10 mouse cellular contexts compared by ENCODE assay signal in genomic region chr5:123125638-123126406, GRCm38 (mm10). TPM values are rescaled to one million over a fixed set of nuclear protein-coding genes. Genes with fewer than 3 reads are reported as not detected.
A peak's percentile ranks its signal among the peaks of the same experiment; 100 is the strongest.
DNase-seq lines count a peak whose midpoint lies in the region; ATAC-seq and TF ChIP-seq lines count a peak whose summit lies in the region.
"Had no signal": no experiment of that assay in that cellular context is flagged by ENCODE, and none has a peak within 500 bp of the region (broad histone marks: within the 10 kb centered on the region; RNA-seq: fewer than 3 reads in every experiment).

No protein-coding gene starts in this region.

- ATAC-seq in hindbrain, postnatal 0 days: peak; percentile 18; the same call in 1 of the 2 replicates
- no peak for ATAC-seq in hindbrain, embryonic 12.5 days (ENCODE audit: low FRiP score)
- no peak for ATAC-seq in heart, embryonic 12.5 days (ENCODE audit: insufficient number of reproducible peaks, low FRiP score)
- ATAC-seq in liver, embryonic 14.5 days (ENCODE audit: insufficient read depth): no peak

- no peak overlapping the region for H3K4me2 ChIP-seq in hindbrain, postnatal 0 days (ENCODE audit: low read depth, low read length)
- H3K4me2 ChIP-seq in hindbrain, embryonic 12.5 days (replicated peaks): no peak overlapping the region
- H3K4me2 ChIP-seq in heart, embryonic 12.5 days: no peak overlapping the region
- H3K4me2 ChIP-seq in liver, embryonic 14.5 days (ENCODE audit: low read depth): peak overlapping the region; percentile 43
- H3K4me2 ChIP-seq: lung, embryonic 14.5 days had no signal

- no peak for TF ChIP-seq CTCF in hindbrain, postnatal 0 days (IDR thresholded peaks at IDR 0.05; ENCODE audit: low read depth)
- no peak for TF ChIP-seq CTCF in liver, embryonic 14.5 days (IDR thresholded peaks at IDR 0.05; ENCODE audit: low read depth)

- no peak overlapping the region for H3K27ac ChIP-seq in hindbrain, postnatal 0 days
- no peak overlapping the region for H3K27ac ChIP-seq in hindbrain, embryonic 12.5 days
- no peak overlapping the region for H3K27ac ChIP-seq in heart, embryonic 12.5 days (ENCODE audit: poor library complexity, severe bottlenecking)
- H3K27ac ChIP-seq in liver, embryonic 14.5 days: no peak overlapping the region
- H3K27ac ChIP-seq in forebrain, embryonic 10.5 days: no peak overlapping the region

- TF ChIP-seq EP300 in liver, embryonic 14.5 days (IDR thresholded peaks at IDR 0.05; ENCODE audit: low read depth): no peak

- WGBS in hindbrain, postnatal 0 days: 84% methylated on average over 18 of the region's 18 CpGs
- WGBS in hindbrain, embryonic 12.5 days: 83% methylated on average over 18 of the region's 18 CpGs
- 64% methylated on average over 18 of the region's 18 CpGs for WGBS in heart, embryonic 12.5 days
- WGBS in liver, embryonic 14.5 days (ENCODE audit: insufficient replicate concordance): 25% methylated on average over 18 of the region's 18 CpGs
- 88% methylated on average over 18 of the region's 18 CpGs for WGBS in forebrain, embryonic 10.5 days

- no peaks in the 10 kb centered on the region; the same call in 1 of the 2 replicates for H3K36me3 ChIP-seq in hindbrain, postnatal 0 days (ENCODE audit: insufficient read depth, low read length)
- H3K36me3 ChIP-seq in hindbrain, embryonic 12.5 days: peaks cover 63% of the 10 kb centered on the region
- no peaks in the 10 kb centered on the region for H3K36me3 ChIP-seq in heart, embryonic 12.5 days
- H3K36me3 ChIP-seq in liver, embryonic 14.5 days (replicated peaks; ENCODE audit: control insufficient read depth, insufficient read depth, low read depth): no peaks in the 10 kb centered on the region
- peaks cover 51% of the 10 kb centered on the region for H3K36me3 ChIP-seq in forebrain, embryonic 10.5 days (replicated peaks)

- H3K9ac ChIP-seq in hindbrain, postnatal 0 days (replicated peaks; ENCODE audit: low read length): no peak overlapping the region
- H3K9ac ChIP-seq in hindbrain, embryonic 12.5 days: no peak overlapping the region
- peak overlapping the region; percentile 22; the same call in 1 of the 2 replicates for H3K9ac ChIP-seq in heart, embryonic 12.5 days
- no peak overlapping the region for H3K9ac ChIP-seq in liver, embryonic 14.5 days (replicated peaks)
- H3K9ac ChIP-seq: lung, embryonic 14.5 days had no signal

- H3K9me3 ChIP-seq in hindbrain, postnatal 0 days (ENCODE audit: low read length): no peaks in the 10 kb centered on the region
- H3K9me3 ChIP-seq in hindbrain, embryonic 12.5 days (replicated peaks): 0 out of 2 replicates have a peak, but pooled peaks cover 4% of the 10 kb centered on the region
- peaks cover 5% of the 10 kb centered on the region for H3K9me3 ChIP-seq in heart, embryonic 12.5 days (replicated peaks)
- H3K9me3 ChIP-seq in liver, embryonic 14.5 days (ENCODE audit: control insufficient read depth, low read length): no peaks in the 10 kb centered on the region
- H3K9me3 ChIP-seq in forebrain, embryonic 10.5 days: 0 out of 2 replicates have a peak, but pooled peaks cover 3% of the 10 kb centered on the region

- H3K27me3 ChIP-seq in hindbrain, postnatal 0 days (ENCODE audit: insufficient read depth, low read length): no peaks in the 10 kb centered on the region
- no peaks in the 10 kb centered on the region for H3K27me3 ChIP-seq in hindbrain, embryonic 12.5 days
- H3K27me3 ChIP-seq in heart, embryonic 12.5 days (replicated peaks): no peaks in the 10 kb centered on the region
- no peaks in the 10 kb centered on the region for H3K27me3 ChIP-seq in liver, embryonic 14.5 days (ENCODE audit: control insufficient read depth, insufficient read depth, low read length)
- peaks cover 8% of the 10 kb centered on the region for H3K27me3 ChIP-seq in forebrain, embryonic 10.5 days (ENCODE audit: poor library complexity, severe bottlenecking)

- no peak overlapping the region for H3K4me3 ChIP-seq in hindbrain, postnatal 0 days (ENCODE audit: low read length)
- H3K4me3 ChIP-seq in hindbrain, embryonic 12.5 days: no peak overlapping the region
- H3K4me3 ChIP-seq in heart, embryonic 12.5 days: no peak overlapping the region
- H3K4me3 ChIP-seq in liver, embryonic 14.5 days (ENCODE audit: insufficient read depth in 1 of 2, low read depth in 2 of 2, low read length in 2 of 2): no peak overlapping the region; a peak in 1 of 4 replicates
- no peak overlapping the region for H3K4me3 ChIP-seq in forebrain, embryonic 10.5 days

- DNase-seq in hindbrain, postnatal 0 days (ENCODE audit: low spot score): no peak
- no peak for DNase-seq in liver, embryonic 14.5 days (ENCODE audit: low read depth in 3 of 3, low spot score in 3 of 3)
- peak; percentile 83 for DNase-seq in thymus, postnatal 14 days
- no peak for DNase-seq in forebrain, embryonic 10.5 days (ENCODE audit: extremely low spot score, low spot score)
- DNase-seq in cerebellum, postnatal 36 days: no peak
- DNase-seq in urinary bladder, postnatal 10 days (ENCODE audit: low spot score): no peak
- DNase-seq: lung, embryonic 14.5 days had no signal

- no peaks in the 10 kb centered on the region for H3K4me1 ChIP-seq in hindbrain, postnatal 0 days (ENCODE audit: insufficient read depth, low read length)
- peaks cover 9% of the 10 kb centered on the region for H3K4me1 ChIP-seq in hindbrain, embryonic 12.5 days
- H3K4me1 ChIP-seq in heart, embryonic 12.5 days (replicated peaks): peaks cover 22% of the 10 kb centered on the region
- H3K4me1 ChIP-seq in liver, embryonic 14.5 days (replicated peaks; ENCODE audit: control insufficient read depth in 2 of 2, insufficient read depth in 2 of 2, low read length in 1 of 2): peaks cover 5 to 21% of the 10 kb centered on the region in 2 experiments
- H3K4me1 ChIP-seq in forebrain, embryonic 10.5 days: peaks cover 13% of the 10 kb centered on the region

RNA-seq across cellular contexts. Expression of gene Rhof, which starts 6.7 kb away (rescaled TPM):
- total RNA-seq in hindbrain, postnatal 0 days (2014; rRNA removed): 43.5 and 44.4 TPM in 2 replicates
- 36.6 and 36.8 TPM in 2 replicates for polyA plus RNA-seq in hindbrain, postnatal 0 days (2015; fragmentation: Nextera tagmentation; extraction: Ambion mirVana)
- polyA plus RNA-seq in hindbrain, embryonic 12.5 days (2016; fragmentation: Nextera tagmentation; extraction: Ambion mirVana): 2.6 and 2.8 TPM in 2 replicates
- polyA plus RNA-seq in heart, embryonic 12.5 days (2016; fragmentation: Nextera tagmentation; extraction: Ambion mirVana): 1.0 and 1.3 TPM in 2 replicates
- polyA plus RNA-seq in liver, embryonic 14.5 days (2012; rRNA removed): 1.8 and 2.1 TPM in 2 replicates
- 2.5 and 2.6 TPM in 2 replicates for polyA plus RNA-seq in liver, embryonic 14.5 days (2014; fragmentation: Nextera tagmentation; extraction: Ambion mirVana)
- polyA plus RNA-seq in forebrain, embryonic 10.5 days (2016; fragmentation: Nextera tagmentation; extraction: Ambion mirVana): 1.2 and 1.5 TPM in 2 replicates

RNA-seq across cellular contexts. Expression of gene Setd1b, which starts 16.2 kb away (rescaled TPM):
- 4.8 TPM in 2 replicates for total RNA-seq in hindbrain, postnatal 0 days (2014; rRNA removed)
- polyA plus RNA-seq in hindbrain, postnatal 0 days (2015; fragmentation: Nextera tagmentation; extraction: Ambion mirVana): 7.1 and 7.2 TPM in 2 replicates
- 13.8 and 14.3 TPM in 2 replicates for polyA plus RNA-seq in hindbrain, embryonic 12.5 days (2016; fragmentation: Nextera tagmentation; extraction: Ambion mirVana)
- polyA plus RNA-seq in heart, embryonic 12.5 days (2016; fragmentation: Nextera tagmentation; extraction: Ambion mirVana): 7.4 and 8.1 TPM in 2 replicates
- 2.3 and 2.7 TPM in 2 replicates for polyA plus RNA-seq in liver, embryonic 14.5 days (2012; rRNA removed)
- 3.3 and 4.3 TPM in 2 replicates for polyA plus RNA-seq in liver, embryonic 14.5 days (2014; fragmentation: Nextera tagmentation; extraction: Ambion mirVana)
- 7.6 and 8.1 TPM in 2 replicates for polyA plus RNA-seq in forebrain, embryonic 10.5 days (2016; fragmentation: Nextera tagmentation; extraction: Ambion mirVana)

RNA-seq across cellular contexts. Expression of gene Psmd9, which starts 43.4 kb away (rescaled TPM):
- 28.5 and 30.8 TPM in 2 replicates for total RNA-seq in hindbrain, postnatal 0 days (2014; rRNA removed)
- polyA plus RNA-seq in hindbrain, postnatal 0 days (2015; fragmentation: Nextera tagmentation; extraction: Ambion mirVana): 86.1 and 87.2 TPM in 2 replicates
- 70.2 and 74.6 TPM in 2 replicates for polyA plus RNA-seq in hindbrain, embryonic 12.5 days (2016; fragmentation: Nextera tagmentation; extraction: Ambion mirVana)
- 58.5 and 58.6 TPM in 2 replicates for polyA plus RNA-seq in heart, embryonic 12.5 days (2016; fragmentation: Nextera tagmentation; extraction: Ambion mirVana)
- polyA plus RNA-seq in liver, embryonic 14.5 days (2012; rRNA removed): 17.4 and 26.6 TPM in 2 replicates
- 51.4 and 55.1 TPM in 2 replicates for polyA plus RNA-seq in liver, embryonic 14.5 days (2014; fragmentation: Nextera tagmentation; extraction: Ambion mirVana)
- 80.5 and 84.6 TPM in 2 replicates for polyA plus RNA-seq in forebrain, embryonic 10.5 days (2016; fragmentation: Nextera tagmentation; extraction: Ambion mirVana)

RNA-seq across cellular contexts. Expression of gene Hpd, which starts 56.7 kb away (rescaled TPM):
- total RNA-seq in hindbrain, postnatal 0 days (2014; rRNA removed): not detected in 2 replicates
- not detected in 2 replicates for polyA plus RNA-seq in hindbrain, postnatal 0 days (2015; fragmentation: Nextera tagmentation; extraction: Ambion mirVana)
- polyA plus RNA-seq in hindbrain, embryonic 12.5 days (2016; fragmentation: Nextera tagmentation; extraction: Ambion mirVana): not detected in 2 replicates
- not detected in 2 replicates for polyA plus RNA-seq in heart, embryonic 12.5 days (2016; fragmentation: Nextera tagmentation; extraction: Ambion mirVana)
- 28.7 and 29.2 TPM in 2 replicates for polyA plus RNA-seq in liver, embryonic 14.5 days (2012; rRNA removed)
- polyA plus RNA-seq in liver, embryonic 14.5 days (2014; fragmentation: Nextera tagmentation; extraction: Ambion mirVana): 26.7 and 37.0 TPM in 2 replicates
- 0.31 TPM in 1 of 2 replicates, not detected in the other for polyA plus RNA-seq in forebrain, embryonic 10.5 days (2016; fragmentation: Nextera tagmentation; extraction: Ambion mirVana)
- polyA plus RNA-seq: hindbrain, embryonic 11.5 days; lung, embryonic 14.5 days had no signal

RNA-seq across cellular contexts. Expression of gene Tmem120b, which starts 57.6 kb away (rescaled TPM):
- 15.3 and 29.3 TPM in 2 replicates for total RNA-seq in hindbrain, postnatal 0 days (2014; rRNA removed)
- polyA plus RNA-seq in hindbrain, postnatal 0 days (2015; fragmentation: Nextera tagmentation; extraction: Ambion mirVana): 17.7 and 19.6 TPM in 2 replicates
- polyA plus RNA-seq in hindbrain, embryonic 12.5 days (2016; fragmentation: Nextera tagmentation; extraction: Ambion mirVana): 14.3 and 17.8 TPM in 2 replicates
- polyA plus RNA-seq in heart, embryonic 12.5 days (2016; fragmentation: Nextera tagmentation; extraction: Ambion mirVana): 12.9 and 13.0 TPM in 2 replicates
- polyA plus RNA-seq in liver, embryonic 14.5 days (2012; rRNA removed): 17.7 and 19.0 TPM in 2 replicates
- 18.0 and 18.1 TPM in 2 replicates for polyA plus RNA-seq in liver, embryonic 14.5 days (2014; fragmentation: Nextera tagmentation; extraction: Ambion mirVana)
- polyA plus RNA-seq in forebrain, embryonic 10.5 days (2016; fragmentation: Nextera tagmentation; extraction: Ambion mirVana): 8.3 and 10.4 TPM in 2 replicates
